Mouse (Mus musculus): Measurements from ENCODE around the gene Gng5.

Gng5 gene

DNA sequence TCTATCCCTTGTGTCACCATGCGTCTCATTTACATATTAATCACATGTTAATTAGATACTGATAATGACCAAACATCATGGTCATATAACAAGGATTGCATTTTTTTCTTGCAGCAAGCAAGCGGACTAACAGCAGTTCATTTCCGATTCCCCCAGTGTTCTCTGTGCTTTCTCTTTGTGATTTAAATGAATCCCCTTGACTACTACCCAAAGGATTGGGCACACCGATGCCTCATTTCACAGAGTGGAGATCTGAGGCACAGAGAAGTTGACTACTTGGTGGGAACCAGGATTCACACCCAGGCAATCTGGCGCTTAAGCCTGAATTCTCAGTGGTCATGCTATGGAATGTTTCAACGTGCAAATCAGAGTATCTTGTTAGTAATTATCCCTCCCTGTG lies 35.4 kb downstream of the Gng5 start:
- ATAC-seq (ENCODE audit: insufficient number of reproducible peaks, low FRiP score, low TSS enrichment) = no peak

DNA sequence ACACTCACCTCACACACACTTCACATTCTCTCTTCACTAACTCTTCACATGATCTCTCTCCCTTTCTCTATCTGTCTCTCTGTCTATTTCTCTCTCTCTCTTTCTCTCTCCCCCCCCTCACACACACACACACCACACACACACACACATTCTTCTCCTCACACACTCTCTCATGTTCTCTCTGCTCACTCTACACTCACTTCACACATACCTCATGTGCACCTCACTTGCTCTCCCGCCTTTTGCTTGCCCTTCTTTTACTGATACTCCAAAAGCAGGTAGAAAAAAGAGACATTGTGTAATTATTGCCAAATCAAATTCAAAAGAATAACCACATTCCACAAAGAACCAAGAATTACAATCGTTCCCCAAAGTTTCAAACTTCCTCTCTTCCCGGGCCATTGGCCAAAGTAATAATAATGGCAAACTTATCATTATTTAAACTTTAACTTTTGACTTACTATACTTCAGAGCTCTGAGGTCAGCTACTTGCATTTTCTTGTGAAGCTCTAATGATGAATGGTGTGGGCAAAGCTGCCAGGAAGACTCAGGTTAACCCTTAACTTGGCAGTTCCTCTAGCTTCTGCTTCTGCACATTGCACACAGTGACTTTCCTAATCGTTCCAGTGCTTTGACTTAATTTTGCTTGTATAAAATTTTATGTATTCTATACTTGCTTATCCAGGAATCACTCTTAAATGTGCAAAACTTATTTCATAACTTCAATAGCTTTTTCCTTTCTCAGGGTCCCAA lies 41.1 kb downstream of the Gng5 start:
- no peak for ATAC-seq (ENCODE audit: insufficient number of reproducible peaks, low FRiP score, low TSS enrichment)

DNA sequence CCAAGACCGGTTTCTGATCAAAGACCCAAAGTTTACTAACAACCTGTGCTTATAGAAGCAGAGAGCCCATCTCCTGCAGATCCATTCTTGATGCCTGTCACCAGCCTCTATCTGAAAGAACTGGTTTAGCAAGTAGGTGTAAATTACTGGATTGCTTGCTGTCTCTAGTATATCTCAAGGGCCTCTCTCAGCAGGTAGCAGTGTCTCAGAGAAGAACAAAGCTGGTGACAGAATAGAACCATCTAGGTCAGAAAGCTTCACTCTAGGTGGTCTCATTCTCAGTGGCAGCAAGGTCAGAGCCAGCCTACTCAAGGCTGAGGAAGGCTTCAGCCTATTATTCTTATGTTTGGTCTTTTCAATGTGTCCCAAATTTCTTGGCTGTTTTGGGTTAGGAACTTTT lies 44.0 kb downstream of the Gng5 start:
- no peak for ATAC-seq (ENCODE audit: insufficient number of reproducible peaks, low FRiP score, low TSS enrichment)

DNA sequence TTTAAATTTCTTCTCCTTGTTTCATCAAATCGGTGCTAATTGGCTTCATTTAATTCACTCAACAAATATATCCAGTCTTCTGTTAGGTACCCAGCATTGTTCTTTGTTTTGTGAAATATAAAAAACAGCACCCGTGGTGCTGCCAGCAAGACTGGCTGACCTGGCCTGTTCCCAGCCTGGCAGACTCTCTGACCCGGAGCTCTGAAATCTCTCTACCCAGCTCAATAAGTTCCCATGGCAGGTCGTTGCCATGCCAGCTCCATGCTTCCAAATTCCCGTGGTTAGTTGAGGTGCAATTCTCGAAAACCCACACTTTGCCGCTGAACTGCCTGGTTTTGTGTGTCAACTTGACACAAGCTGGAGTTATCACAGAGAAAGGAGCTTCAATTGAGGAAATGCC lies 55.2 kb downstream of the Gng5 start:
- ATAC-seq (ENCODE audit: insufficient number of reproducible peaks, low FRiP score, low TSS enrichment) = no peak

Measured in cerebellum, adult (tissue).